Mouse (Mus musculus) v-Abl transformed pro-B cells (cell line): ENCODE data around the gene Obox6.

ENCODE experiments used
- in situ Hi-C, 2 experiments: fragments of 400-800 bp; cut with MboI; formaldehyde crosslinking; loops; one replicate each; pipeline ENCODE4 v1.15.1; 2025; ENCODE audit not compliant: unreplicated experiment in 2 of 2

The Obox6 gene

GRCm38 (mm10) chr7:15839578-15839977 is at the start of gene Obox6:
Gene Obox6, minus strand, starts transcription at chr7:15839678.
- in situ Hi-C loops = no loop called here

GRCm38 (mm10) chr7:15884127-15884526 is 44.6 kb upstream of the Obox6 start:
- in situ Hi-C loops = no loop called here

DNA sequence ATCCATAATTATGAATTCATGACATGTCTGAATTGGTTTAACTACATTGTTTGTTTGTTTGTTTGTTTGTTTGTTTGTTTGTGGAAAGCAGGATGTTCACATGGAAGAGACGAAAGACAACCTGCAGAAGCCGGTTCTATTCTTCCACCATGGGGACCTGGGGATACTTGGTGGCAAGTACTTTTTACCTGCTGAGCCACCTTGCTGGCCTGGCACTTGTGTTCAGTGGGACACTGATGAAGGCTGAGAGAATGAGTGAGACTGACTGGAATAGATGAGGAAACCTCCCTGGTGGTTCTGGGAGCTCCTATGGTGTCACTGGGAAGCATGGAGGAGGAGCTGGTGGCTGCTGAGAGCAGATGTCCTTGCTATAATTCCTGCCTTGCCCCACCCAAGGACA is 42.8 kb upstream of the Obox6 start, which contains the start of gene Crxos:
Crxos (plus strand) TSS at position 301 of the 400 bp plus-strand sequence.
- in situ Hi-C loops = no loop called here

DNA sequence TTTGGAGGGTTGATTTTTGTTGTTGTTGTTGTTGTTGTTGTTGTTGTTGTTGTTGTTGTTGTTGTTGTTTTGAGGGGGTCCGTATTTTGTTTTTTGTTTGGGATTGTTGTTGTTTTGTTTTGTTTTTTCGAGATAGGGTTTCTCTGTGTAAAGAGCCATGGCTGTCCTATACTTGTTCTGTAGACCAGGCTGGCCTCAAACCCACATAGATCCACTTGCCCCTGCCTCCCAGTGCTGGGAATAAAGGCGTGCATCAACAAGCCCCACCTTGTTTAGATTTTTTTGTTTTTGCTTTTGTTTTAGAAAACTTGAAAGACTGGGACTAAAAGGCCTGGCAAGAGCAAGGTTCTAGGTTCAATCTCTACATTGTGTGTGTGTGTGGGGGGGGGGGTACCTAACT is 42.4 kb upstream of the Obox6 start:
- in situ Hi-C loops = no loop called here

GRCm38 (mm10) chr7:15881388-15881787 is 41.9 kb upstream of the Obox6 start:
- in situ Hi-C loops = no loop called here

DNA sequence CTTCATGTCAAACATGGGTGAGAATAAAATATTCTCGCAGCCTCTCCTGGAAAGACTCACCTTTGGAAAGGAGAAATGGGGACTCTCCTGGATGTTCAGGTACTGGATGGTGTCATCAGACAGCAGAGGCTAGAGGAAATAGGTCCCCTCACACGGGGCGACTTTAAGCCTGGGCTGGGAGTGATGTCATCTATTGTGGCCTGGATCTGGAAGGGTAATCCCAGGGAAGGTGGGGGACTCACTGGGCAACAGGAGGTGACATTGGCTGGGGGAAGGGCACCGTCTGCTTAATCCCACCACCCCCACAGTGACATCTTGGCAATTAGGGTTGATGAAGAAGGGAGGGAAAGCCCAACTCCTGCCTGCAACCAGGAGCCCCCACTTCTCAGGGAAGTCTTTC is 40.3 kb upstream of the Obox6 start, which contains the start of gene Crx:
Crx (minus strand) TSS at position 213 of the 400 bp plus-strand sequence.
- in situ Hi-C loops = no loop called here

DNA sequence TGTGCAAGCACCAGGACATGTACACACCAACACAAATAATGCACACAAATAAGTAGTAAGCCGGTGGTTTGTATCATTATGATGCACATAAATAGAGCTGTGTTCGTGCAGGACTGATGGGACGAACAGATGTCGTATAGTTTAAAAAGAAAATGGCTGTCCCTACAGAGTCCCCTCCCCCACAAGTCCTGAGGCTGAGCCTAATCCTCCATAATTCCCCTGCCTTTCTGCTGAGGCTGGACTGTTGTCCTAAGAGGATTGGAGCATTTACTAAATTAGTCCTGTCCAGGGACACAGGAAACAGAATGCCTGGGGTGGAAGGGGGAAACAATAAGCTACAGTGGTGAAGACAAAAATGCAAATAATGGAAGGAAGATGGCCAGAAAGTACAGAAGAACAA is 24.6 kb upstream of the Obox6 start:
- in situ Hi-C loops = no loop called here

- in situ Hi-C loops = loop anchor here in 1 of 2 experiments (5.0 kb wide), 1 partner anchor 53 kb away; no protein-coding TSS in a partner anchor
These were observed 20.2 kb upstream of the Obox6 start for GRCm38 (mm10) chr7:15859657-15860056.
